Mouse (Mus musculus): ENCODE results near the gene Ylpm1. TPM values are rescaled to one million over a fixed set of nuclear protein-coding genes. Genes with fewer than 3 reads are reported as not detected.

The Ylpm1 gene
- polyA plus RNA-seq, 1 experiment from 2014 or later = 47.8 TPM

DNA sequence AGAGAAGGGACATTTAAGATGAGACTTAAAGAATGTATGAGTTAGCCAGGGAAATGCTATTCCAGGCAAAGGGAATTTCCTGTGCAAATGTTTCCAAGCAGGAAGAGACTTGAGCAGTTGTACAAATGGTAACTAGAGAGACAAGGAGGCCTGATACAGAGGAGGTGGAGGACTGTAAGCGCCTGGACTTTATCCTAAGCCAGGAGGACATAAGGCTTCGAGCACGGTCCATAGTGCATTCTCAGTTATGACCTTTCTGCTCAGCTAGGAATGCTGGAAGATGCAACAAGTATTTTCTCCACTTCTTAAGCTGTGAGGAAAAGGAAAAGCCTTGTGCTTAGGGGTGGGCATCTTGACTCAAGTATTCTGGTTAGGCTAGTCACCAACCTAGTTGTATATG, 117.2 kb downstream of the Ylpm1 start:
- Histone ChIP-seq H3K36me3 (replicated peaks) (peaks cover 17% of the 10 kb centered on the region; the same call in 1 of the 2 replicates), H3K4me1 (peaks cover 32% of the 10 kb centered on the region)
- 92% methylated on average over 3 of the region's 3 CpGs for WGBS

DNA sequence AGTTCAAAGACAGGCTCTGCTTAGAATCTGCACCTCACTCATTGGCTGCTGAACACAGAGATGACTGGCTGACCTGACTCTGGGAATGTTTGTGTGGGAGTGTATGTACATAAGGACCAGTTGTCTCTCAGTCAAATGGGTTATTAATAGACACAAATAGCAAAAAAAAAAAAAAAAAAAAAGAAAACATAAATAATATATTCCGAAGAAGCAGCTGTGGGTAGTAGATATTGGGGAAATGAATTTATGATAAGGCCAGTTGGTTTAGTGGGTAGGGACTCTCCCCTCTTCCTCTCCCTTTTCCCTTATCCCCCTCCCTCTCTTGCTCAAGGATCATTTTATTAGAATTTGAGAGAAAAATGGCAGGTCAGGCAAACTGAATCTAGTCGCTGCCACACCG, 117.8 kb downstream of the Ylpm1 start:
- WGBS = 93% methylated on average over 3 of the region's 3 CpGs
- H3K9ac ChIP-seq = no peak overlapping the region
- no peak overlapping the region for H3K27ac ChIP-seq
- no peaks in the 10 kb centered on the region for H3K9me3 ChIP-seq
- H3K4me1 ChIP-seq = peaks cover 32% of the 10 kb centered on the region
- no peak overlapping the region for H3K4me3 ChIP-seq (replicated peaks)
- ATAC-seq (ENCODE audit: low FRiP score) = no peak
- H3K36me3 ChIP-seq (replicated peaks) = peaks cover 23% of the 10 kb centered on the region
- H3K27me3 ChIP-seq = no peaks in the 10 kb centered on the region
- no peak overlapping the region for H3K4me2 ChIP-seq

More for the DNA sequence above, 117.2 kb downstream of the Ylpm1 start:
- Histone ChIP-seq H3K27ac (no peak overlapping the region), H3K27me3 (no peaks in the 10 kb centered on the region), H3K9me3 (no peaks in the 10 kb centered on the region), H3K4me2 (no peak overlapping the region), H3K9ac (no peak overlapping the region), H3K4me3 (replicated peaks) (no peak overlapping the region)
- ATAC-seq (ENCODE audit: low FRiP score) = no peak

DNA sequence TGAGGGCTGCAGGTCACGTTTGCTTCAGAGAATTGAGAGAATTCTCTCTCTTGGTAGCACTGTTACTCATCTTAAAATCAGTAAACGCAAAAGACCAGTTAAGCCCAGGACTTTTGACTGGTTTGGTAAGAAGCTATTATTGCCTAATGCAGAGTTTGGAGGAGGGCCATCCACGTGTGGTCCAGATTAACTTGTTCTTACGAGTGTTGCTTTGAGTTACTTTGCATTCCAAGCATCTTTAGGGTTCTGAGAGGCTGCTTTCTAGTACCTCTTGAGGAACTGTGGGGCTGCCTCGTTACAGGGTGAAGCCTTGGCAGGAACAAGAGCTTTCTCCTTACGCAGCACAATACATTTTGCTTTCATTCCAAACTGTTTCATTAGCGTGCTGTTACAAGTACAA, 119.6 kb downstream of the Ylpm1 start:
- no peak for ATAC-seq (ENCODE audit: low FRiP score)
- Histone ChIP-seq H3K4me3 (replicated peaks) (no peak overlapping the region), H3K27me3 (no peaks in the 10 kb centered on the region), H3K4me2 (no peak overlapping the region), H3K27ac (no peak overlapping the region), H3K9ac (no peak overlapping the region), H3K9me3 (no peaks in the 10 kb centered on the region), H3K4me1 (peaks cover 21% of the 10 kb centered on the region), H3K36me3 (replicated peaks) (peaks cover 39% of the 10 kb centered on the region)
- WGBS = 64% methylated on average over 7 of the region's 7 CpGs

Other genes with a start within 250 kb of the Ylpm1 start
- 72.0 and 75.2 TPM in 2 replicates for gene Npc2, start 223.2 kb upstream of the Ylpm1 start, polyA plus RNA-seq (2016; fragmentation: Nextera tagmentation; extraction: Ambion mirVana)
- gene Isca2, start 223.1 kb upstream of the Ylpm1 start, polyA plus RNA-seq (2016; fragmentation: Nextera tagmentation; extraction: Ambion mirVana) = 143 and 152 TPM in 2 replicates
- 0.19 and 0.35 TPM in 2 replicates for gene Ltbp2, start 119.8 kb upstream of the Ylpm1 start, polyA plus RNA-seq (2016; fragmentation: Nextera tagmentation; extraction: Ambion mirVana)
- 132 TPM in 2 replicates for gene Fcf1, start 25.4 kb upstream of the Ylpm1 start, polyA plus RNA-seq (2016; fragmentation: Nextera tagmentation; extraction: Ambion mirVana)
- 27.6 and 27.9 TPM in 2 replicates for gene Arel1, start 25.4 kb upstream of the Ylpm1 start, polyA plus RNA-seq (2016; fragmentation: Nextera tagmentation; extraction: Ambion mirVana)
- 3.1 and 4.3 TPM in 2 replicates for gene Prox2, start 114.4 kb downstream of the Ylpm1 start, polyA plus RNA-seq (2016; fragmentation: Nextera tagmentation; extraction: Ambion mirVana)
- 104 and 109 TPM in 2 replicates for gene Dlst, start 114.5 kb downstream of the Ylpm1 start, polyA plus RNA-seq (2016; fragmentation: Nextera tagmentation; extraction: Ambion mirVana)
- 5.8 and 6.1 TPM in 2 replicates for gene Rps6kl1, start 154.9 kb downstream of the Ylpm1 start, polyA plus RNA-seq (2016; fragmentation: Nextera tagmentation; extraction: Ambion mirVana)
- gene Pgf, start 181.5 kb downstream of the Ylpm1 start, polyA plus RNA-seq (2016; fragmentation: Nextera tagmentation; extraction: Ambion mirVana) = 6.3 and 7.5 TPM in 2 replicates
- 94.6 and 98.3 TPM in 2 replicates for gene Eif2b2, start 223.2 kb downstream of the Ylpm1 start, polyA plus RNA-seq (2016; fragmentation: Nextera tagmentation; extraction: Ambion mirVana)

Data from forebrain, embryonic 12.5 days (tissue).